Mouse (Mus musculus) spleen, postnatal 10 days (tissue): ENCODE measurements around the gene Rbck1.

ENCODE experiments used
- DNase-seq, 2 experiments: peaks; one replicate each; pipeline ENCODE4 v3.0.0; 2021 to 2022; ENCODE audit warnings: low spot score in 2 of 2

Gene Rbck1

DNA sequence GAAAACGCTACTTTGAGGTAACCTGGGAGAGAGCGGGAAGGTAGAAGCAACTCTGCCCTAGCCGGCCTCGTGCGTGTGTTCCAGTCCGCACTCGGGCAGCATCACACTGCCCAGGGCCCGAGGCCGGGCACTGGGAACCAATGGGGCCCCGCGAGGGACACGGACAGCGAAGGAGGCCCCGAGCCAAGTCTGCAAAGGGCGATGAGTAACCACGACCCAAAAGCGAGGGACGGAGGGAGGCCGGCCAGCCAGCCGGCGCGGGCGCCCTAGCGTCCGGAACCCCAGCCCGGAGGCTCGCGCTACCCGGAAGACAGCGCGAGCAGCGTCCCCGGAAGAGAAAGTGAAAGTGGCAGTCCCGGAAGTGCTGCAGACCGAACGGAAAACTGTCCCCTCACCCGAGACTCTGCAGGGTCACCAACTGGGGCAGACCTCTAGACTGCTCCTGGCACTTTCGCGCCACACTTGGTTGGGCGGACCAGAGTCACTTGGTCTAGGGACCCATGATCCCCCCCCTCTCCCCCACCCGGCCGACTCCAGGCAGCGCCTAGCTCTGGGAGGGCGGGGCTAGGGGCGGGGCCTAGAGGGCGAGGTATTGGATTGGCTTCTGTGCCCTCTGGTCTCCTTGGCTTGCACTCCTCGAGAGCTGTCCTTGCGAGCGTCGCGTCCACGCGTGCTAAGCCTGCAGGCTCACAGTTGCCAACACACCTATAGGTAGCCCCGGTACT is at the start of gene Rbck1:
TSS of gene Rbck1 (minus strand) at position 553 of the 725 bp plus-strand sequence.
- peak; percentile 88 to 93 for DNase-seq

DNA sequence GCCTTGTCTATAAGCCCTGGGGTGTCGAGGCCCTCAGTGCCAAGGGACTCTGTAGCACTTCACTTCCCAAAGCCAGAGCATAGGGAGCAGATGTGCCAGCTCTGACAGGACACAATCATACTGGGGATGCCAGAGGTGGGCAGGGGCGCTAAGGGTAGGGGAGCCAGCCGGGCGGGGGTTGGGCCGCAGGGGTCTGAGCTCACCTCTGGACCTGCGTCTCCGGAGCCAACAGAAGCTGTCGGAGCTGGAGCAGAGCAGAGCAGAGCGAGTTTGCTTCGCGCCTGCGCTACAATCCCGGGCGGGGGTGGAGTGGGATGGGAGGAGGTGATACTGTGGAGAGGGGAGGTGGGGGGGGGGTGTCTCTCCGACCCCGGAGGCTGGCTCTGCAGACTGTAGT is 43.9 kb upstream of the Rbck1 start, which contains the start of gene Nrsn2:
TSS of gene Nrsn2 (minus strand) at position 294 of the 397 bp plus-strand sequence.
- DNase-seq = no peak

DNA sequence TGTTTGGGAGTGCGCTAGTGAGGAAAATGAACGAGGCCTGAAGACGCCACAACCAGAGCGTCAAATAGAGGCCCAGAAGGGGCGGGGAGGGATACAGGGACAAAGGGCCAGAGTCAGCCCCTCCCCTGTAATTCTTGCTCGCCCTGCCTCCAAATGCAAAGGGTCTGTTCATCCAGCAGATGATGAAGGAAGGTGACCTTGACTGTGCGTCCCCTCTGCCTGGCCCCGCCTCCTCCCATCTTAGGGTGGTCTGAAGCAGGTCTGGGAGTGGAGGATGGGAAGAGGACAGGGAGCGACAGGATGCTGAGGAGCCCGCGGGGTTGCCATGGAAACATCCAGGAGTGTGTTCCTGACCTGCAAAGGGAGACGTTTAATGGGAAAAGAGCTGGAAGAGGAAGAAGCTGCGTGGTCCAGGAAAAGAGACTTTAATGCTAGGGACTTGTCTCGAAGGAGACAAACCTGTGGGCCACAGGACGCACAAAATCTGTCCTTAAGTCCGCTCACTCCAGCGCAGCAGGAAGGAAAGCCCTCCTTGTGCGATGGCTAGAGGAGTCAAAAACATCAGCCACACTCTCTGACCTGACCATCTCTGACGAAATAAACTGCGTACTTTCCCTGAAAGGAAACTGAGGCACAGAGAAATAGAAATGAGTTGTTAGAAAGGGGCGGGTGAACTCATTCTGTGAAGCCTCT is 43.3 kb upstream of the Rbck1 start:
- DNase-seq = no peak

DNA sequence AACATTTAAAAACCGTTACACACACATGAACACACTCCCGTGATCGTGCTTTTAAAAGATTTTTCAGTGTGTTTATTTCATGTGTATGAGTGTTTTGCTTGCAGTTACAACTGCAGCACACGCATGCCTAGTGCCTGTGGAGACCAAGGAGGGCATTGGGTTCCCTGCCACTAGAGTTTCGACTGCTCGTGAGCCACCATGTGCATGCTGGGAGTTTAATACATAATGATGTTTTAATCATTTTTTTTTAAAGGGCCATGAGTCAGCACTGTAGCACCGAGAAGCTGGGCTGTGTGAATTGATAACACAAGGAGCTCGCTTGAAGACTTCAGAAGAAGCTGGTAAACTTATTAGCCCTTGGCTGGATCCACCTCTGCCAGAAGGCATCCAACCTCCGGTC is 41.1 kb upstream of the Rbck1 start:
- DNase-seq = no peak

DNA sequence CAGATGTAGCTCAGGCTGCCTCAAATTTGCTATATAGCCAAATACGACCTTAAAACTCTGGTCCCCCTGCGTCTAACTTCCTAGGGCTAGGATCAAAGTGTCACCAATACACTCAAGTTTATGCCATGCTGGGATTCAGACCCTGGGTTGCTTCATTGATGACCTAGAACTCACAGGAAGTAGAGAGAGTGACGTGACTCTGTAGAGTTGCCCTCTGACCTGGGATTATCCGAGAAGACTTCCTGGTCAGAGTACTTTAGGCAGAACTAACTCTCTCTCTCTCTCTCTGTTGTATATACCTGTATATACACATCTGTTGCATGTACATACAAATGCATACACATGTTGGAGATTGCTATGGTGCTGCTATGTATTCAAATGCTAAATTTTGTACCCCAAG is 40.2 kb upstream of the Rbck1 start:
- DNase-seq = no peak

DNA sequence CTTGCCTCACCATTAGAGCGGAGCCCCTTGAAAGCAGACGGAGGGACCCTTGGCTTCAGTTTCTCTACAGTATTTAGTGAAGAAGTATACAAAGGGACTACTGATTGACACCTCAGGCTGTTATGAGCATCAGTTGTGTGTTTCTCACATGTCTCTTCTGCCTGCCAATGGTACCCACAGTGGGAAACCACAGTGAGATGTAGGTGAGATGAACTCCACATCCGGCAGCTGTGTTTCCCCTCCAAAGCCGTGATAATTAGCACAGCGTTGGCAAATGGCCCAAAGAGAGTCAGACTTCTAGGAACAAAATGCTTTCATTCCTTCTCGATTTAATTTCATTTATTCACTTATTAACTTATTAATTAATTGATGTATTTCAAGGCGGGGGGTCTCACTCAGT is 39.7 kb upstream of the Rbck1 start:
- no peak for DNase-seq

DNA sequence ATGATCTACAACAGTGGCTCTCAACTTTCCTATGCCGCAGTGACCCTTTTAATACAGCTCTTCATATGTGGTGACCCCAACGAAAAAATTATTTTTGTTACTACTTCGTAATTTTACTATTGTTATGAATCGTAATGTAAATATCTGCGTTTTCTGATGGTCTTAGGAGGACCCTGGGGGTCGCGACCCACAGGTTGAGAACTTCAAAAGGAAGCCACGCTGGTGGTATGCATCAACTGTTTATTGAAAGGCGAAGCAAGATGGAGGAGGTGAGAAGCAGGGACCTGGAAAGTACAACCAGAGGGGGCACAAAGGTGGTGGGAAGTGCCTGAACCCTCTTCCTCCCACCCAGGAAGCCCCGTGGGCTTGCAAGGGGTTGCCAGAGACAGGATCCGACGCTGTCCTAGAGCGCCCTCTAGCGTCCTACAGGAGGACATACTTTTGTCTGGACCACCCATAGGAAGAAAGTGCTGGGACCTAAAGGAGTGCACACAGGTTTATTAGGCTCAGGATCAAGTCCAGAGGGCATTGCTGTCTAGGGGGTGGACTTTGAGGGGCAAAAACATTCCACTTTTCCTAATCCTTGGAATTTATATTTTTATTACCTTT is 36.2 kb upstream of the Rbck1 start:
- DNase-seq = peak in 1 of 2 experiments; percentile 72

DNA sequence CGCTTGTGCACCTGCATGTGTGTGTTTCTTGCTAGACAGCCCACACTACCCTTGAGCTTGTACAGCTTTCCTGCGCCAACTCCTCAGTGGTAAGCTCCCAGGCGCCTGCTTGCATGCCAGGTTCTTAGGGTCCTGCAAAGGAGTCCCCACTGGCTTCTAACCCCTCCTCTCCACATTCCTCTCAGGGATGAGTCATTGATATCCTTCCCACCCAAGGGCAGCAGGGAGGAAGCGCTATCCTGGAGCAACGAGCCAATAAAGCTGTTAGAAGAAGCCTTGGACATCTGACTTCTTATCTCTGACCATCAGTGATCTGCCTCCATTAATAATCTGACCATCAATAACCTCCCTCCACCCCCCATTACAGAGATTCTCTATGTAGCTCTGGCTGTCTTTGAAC is 35.5 kb upstream of the Rbck1 start:
- DNase-seq = no peak

DNA sequence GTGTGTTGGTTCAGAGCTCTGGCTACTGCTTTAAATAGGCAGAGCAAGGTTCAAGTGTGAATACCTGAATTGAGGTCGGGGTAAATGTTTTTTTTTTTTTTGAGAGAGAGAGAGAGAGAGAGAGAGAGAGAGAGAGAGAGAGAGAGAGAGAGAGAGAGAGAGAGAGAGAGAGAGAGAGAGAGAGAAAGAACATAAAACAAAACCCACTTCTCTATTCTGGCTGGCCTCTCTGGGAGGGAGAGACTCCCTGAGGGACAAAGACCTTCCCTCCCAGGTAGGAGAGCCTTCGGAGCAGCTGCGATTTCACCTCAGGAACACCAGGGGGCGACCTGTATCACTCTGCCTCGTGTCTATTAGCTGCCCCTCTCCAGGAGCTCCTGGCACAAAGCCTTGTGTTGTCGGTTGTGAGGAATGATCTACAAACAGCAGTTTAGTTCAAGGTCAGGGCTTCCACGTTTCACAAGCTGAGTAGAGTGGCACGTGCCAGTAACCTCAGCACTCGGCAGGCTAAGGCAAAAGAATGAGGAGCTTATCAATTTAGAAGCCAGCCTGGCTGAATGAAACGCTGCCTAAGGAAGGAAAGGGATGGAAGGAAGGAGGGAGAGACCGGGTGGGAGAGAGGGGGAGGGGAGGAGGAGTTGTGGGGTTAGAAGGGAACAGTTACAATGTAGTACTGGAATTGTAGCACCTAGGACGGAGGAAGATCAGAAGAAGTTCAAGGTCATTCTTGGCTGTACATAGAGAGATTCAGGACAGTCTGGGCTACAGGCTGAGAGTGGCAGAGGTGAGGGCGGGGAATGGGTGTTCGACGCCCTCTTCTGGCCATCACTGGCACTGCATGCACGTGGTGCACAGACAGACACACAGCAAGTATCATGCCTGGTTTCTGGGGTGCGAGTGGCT is 31.0 kb upstream of the Rbck1 start:
- DNase-seq = peak; percentile 62 to 81

DNA sequence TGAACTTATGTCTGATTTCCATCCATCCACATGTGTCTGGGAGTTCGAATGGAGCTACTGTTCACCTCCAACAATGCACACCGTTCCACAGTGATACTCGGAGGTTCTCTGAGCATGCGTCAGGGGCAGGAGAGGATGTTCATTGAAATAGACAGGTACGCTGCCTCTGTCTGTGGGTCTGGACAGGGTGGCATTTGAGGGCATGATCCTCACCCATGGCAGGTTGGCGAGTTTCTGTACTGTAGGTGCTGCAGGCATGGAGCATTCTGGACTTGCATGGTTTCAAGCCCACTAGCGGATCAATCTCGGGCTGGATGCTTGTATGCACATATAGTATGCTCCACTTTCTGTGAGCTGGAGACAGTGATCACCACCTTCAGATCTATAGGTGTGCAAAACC is 28.7 kb upstream of the Rbck1 start:
- no peak for DNase-seq

DNA sequence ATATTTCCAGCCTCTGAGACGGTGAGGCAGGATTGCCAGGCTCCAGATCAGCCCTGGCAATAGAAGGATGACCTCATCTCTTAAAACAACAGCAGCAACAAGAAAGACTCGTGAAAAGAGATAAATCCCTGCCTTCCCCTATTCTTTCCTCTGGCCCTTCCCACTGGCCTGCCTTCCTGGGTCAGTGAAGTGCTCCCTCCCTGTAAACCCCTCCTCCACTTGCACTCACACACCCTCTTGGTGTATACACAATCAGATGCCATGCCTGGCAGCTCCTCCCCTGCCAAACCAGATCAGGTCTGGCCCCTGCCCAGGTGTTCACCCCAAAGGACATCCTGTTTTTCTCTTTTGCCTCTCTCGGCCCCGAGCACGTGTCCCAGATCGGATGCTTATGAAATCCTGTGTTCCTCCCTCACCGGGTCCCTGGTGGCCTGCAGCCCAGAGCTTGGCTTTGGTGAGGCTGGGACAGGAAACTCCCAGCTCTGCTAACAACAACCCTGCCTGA is 27.9 kb upstream of the Rbck1 start:
- peak in 1 of 2 experiments; percentile 32 for DNase-seq

DNA sequence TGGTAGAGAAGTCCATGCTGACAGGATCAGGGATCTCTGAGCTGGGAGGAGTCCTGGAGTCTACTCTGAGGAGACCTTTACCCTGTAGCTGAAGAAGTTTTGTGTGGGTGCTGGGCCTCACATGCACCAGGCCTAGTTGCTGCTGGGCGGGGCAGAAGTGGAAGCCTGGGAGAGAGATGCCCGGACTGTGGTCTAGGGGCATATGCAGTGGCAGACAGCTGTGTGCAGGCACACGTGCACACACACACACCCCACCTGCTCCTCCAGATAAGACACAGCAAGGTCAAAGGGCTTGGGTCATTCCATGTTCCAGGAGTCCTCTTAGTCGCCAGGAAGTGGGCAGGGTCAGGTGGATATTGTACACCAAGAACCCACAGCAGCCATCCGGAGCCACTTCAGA is 27.2 kb upstream of the Rbck1 start:
- DNase-seq = no peak

DNA sequence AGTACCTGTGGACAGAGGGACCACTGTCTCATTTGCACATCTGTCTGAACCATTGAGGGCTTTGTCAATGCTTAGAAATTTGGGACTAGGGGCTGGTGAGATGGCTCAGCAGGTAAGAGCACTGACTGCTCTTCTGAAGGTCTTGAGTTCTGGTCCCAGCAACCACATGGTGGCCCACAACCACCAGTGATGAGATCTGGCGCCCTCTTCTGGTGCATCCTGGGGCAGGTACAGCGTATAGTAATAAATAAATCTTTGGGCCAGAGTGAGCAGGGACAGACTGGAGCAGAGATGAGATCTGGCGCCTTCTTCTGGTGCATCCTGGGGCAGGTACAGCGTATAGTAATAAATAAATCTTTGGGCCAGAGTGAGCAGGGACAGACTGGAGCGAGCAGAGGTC is 26.5 kb upstream of the Rbck1 start:
- peak in 1 of 2 experiments; percentile 51 for DNase-seq

DNA sequence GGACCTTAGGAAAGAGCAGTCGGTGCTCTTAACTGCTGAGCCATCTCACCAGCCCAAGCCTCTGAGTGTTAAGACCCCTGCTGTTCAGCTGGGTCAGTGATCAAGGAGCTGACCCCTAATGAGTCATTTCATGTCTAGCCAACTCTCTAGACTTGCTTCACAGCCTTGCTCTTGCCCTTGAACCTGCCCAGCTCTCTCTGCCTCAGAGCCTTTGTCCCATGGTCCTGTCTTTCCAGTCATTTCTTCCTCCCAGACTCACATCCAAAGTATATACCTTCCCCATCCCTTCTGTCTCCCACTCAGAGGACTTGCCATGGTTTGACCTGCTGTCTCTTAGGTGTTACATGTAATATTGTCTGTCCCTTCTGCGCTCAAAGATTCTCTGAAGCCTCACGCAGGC is 24.8 kb upstream of the Rbck1 start:
- DNase-seq = no peak

DNA sequence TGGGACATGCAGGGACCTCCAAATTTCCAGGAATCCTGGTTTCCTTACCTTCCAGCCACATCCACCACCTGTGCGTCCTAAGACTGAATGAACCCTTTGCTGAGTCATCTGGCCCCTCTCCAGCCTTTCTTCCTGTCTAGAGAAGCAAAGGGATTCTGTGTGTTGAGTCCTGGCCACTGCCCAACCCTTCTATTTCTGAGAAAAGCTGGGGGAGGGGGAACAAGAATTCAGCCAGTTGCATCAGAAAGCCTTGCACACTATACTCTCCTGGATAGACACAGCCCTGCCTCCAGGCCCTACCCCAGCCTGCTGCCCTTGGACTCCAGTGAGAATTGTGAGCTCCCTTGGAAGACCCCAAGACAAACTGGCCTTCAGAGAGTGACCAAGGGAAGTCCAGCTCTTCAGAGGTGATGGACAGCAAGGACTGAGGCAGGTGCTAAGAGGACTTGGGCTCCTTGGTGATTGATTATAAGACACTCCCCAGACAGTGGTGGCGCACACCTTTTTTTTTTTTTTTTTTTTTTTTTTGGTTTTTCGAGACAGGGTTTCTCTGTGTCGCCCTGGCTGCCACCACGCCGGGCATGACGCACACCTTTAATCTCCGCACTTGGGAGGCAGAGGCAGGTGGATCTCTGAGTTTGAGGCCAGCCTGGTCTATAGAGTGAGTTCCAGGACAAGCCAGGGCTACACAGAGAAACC is 17.5 kb upstream of the Rbck1 start:
- DNase-seq = no peak

DNA sequence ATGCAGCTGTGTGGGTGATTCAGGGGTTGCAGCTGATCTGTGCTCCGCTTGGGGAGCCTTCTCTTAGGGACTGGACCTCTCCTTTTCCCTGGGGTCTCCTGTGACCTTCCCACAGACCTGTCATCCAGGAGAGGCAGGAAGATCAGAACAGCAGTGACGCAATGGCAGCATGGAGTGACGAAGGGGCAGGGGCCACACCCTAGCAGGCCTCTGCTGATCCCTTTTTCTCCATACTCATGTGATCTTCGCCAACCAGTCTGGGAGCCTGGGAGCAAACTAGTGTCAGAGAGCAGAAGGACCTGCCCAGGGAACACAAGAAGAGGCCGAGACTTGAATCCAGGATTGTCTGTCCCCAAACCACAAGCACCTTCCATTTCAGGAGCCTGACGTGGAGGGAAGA is 16.8 kb upstream of the Rbck1 start:
- no peak for DNase-seq

DNA sequence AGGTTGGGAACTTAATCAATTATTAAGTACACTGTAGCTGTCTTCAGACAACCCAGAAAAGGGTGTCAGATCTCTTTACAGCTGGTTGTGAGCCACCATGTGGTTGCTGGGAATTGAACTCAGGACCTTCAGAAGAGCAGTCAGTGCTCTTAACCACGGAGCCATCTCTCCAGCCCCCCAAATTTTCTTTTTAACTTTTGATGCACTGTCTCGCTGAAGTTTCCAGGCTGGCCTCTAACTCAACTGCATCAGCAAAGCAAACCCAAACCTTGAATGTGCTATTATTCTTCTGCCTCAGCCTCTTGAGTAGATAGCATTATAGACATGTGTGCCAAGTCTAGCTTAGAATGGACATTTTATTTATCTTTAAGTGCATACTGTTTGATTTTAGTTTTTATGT is 15.3 kb upstream of the Rbck1 start:
- no peak for DNase-seq

DNA sequence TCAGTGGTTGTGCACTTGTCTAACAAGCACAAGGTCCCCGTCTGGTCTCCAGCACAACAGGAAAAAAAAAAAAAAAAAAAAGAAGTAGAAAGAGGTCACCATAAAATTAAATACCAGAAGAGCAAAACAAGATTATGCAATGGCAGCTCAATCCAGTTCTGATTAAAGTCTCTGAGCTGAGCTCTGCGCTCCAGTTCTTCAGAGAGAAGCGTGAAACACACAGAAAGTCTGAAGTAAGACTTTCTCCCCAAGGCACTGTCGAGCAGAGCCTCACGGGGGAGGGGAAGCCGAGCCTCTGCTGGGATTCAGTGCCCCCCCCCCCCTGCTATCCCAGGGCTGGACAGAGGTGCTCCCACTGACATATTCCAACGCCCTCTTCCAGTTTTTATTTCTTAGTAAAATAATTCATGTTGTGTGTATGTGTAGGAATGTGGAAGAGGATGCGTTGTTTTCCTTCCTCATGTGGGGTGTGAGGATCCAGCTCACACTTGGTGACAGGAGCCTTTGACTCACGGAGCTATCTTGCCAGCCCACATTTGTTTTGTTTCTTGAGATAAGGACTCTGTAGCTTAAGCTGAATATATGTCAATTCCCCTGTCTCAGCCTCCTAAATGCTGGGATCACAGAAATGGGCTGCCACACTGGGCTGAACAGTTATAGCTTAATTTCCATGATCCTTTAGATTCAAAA is 14.5 kb upstream of the Rbck1 start:
- no peak for DNase-seq

DNA sequence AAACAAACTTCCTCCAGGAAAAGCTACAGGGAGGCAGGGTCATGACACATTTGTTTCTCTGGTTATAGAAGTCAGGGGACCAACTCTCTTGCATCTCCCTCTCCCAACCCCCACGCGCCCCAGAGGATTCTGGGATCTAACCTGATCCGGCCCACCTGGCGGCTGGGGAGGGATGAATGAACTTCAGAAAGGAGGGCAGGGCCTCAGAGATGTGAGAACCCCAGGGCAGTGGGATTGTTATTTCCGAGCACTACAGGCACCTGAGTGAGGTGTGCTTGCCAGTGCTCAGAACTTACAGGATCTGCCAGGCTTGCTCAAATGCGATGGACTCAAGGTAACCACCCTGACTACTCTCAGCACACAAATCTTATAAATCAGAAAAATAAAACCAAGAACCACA is 12.9 kb upstream of the Rbck1 start:
- DNase-seq = no peak

DNA sequence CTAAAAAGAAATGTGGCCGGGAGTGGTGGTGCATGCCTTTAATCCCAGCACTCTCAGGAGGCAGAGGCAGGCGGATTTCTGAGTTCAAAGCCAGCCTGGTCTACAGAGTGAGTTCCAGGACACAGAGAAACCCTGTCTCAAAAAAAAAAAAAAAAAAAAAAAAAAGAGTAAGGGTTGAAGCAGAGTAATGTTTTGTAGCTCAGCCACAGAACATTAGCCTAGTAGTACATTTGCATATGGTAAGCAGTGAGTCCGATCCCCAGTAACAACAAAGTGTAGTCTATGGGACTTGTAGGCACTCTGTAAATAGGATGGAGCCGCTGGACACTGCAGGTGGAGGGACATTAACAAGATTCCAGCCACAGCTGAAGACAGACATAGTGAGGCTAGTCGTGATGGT is 12.5 kb upstream of the Rbck1 start:
- no peak for DNase-seq

DNA sequence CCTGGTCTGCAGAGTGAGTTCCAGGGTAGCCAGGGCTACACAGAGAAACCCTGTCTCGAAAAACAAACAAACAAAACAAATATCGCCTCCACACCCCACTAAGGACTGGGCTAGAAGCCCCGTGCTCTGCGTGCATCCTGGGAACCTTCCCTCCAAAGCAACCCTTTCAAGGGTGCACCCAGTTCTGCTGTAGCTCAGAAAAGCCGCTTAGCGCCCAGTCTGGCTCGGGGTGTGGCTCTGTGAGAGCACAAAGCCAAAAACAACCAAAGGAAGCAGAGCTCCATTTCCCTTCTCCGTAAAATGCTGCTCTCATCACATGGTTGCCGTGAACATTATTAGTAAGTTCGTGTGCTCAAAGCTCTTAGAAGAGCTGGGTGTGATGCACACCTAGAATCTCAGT is 11.9 kb upstream of the Rbck1 start:
- no peak for DNase-seq
